Mouse (Mus musculus) layer of hippocampus, postnatal 14 days (tissue): ENCODE measurements around the gene Babam2. TPM values are rescaled to one million over a fixed set of nuclear protein-coding genes. Genes with fewer than 3 reads are reported as not detected.
"Not testable (repeated sequence)": the region's sequence is repeated elsewhere in the genome, so short reads cannot be mapped to it uniquely, and the experiment has no call there.

Source experiments
- DNase-seq, 2 experiments: peaks; one replicate each; pipeline ENCODE4 v3.0.0; 2021 to 2022; ENCODE audit warnings: low spot score in 2 of 2, mixed read lengths in 1 of 2
- total RNA-seq, 2 experiments: library from RNA; stranded (reverse); gene quantifications; 2 replicates each; pipeline ENCODE4 v1.2.3; 2021

Gene Babam2
- total RNA-seq, 2 experiments from 2014 or later, result 39.9 to 41.3 TPM

- DNase-seq, result no peak
Measured at GRCm38 (mm10) chr5:31931127-31931625, 233.7 kb downstream of the Babam2 start.

GRCm38 (mm10) chr5:31931637-31932036 lies 234.2 kb downstream of the Babam2 start:
- no peak for DNase-seq

- no peak for DNase-seq
Measured at GRCm38 (mm10) chr5:31933296-31933695, 235.8 kb downstream of the Babam2 start.

- no peak for DNase-seq
Measured at GRCm38 (mm10) chr5:31934397-31934796, 236.9 kb downstream of the Babam2 start.

GRCm38 (mm10) chr5:31935936-31936335 lies 238.5 kb downstream of the Babam2 start:
- DNase-seq, result no peak

- DNase-seq, result no peak
Measured at GRCm38 (mm10) chr5:31936523-31936922, 239.0 kb downstream of the Babam2 start.

GRCm38 (mm10) chr5:31940876-31941275 lies 243.4 kb downstream of the Babam2 start:
- DNase-seq, result no peak

GRCm38 (mm10) chr5:31947185-31947584 lies 249.7 kb downstream of the Babam2 start:
- DNase-seq, result no peak

- DNase-seq, result peak in 1 of 2 experiments; percentile 39
Measured at GRCm38 (mm10) chr5:31949389-31949788, 251.9 kb downstream of the Babam2 start.

GRCm38 (mm10) chr5:31950532-31950931 lies 253.0 kb downstream of the Babam2 start:
- no peak for DNase-seq

- DNase-seq, result no peak
Measured at GRCm38 (mm10) chr5:31955184-31955583, 257.7 kb downstream of the Babam2 start.

- no peak for DNase-seq
Measured at GRCm38 (mm10) chr5:31956336-31956735, 258.9 kb downstream of the Babam2 start.

- no peak for DNase-seq
Measured at GRCm38 (mm10) chr5:31959886-31960285, 262.4 kb downstream of the Babam2 start.

- no peak for DNase-seq
Measured at GRCm38 (mm10) chr5:31961423-31961822, 263.9 kb downstream of the Babam2 start.

- DNase-seq, result no peak
Measured at GRCm38 (mm10) chr5:31962346-31962745, 264.9 kb downstream of the Babam2 start.

GRCm38 (mm10) chr5:31963352-31963751 lies 265.9 kb downstream of the Babam2 start:
- DNase-seq, result no peak

GRCm38 (mm10) chr5:31963851-31964250 lies 266.4 kb downstream of the Babam2 start:
- DNase-seq, result no peak

- DNase-seq, result no peak
Measured at GRCm38 (mm10) chr5:31966741-31967140, 269.3 kb downstream of the Babam2 start.

- no peak for DNase-seq
Measured at GRCm38 (mm10) chr5:31967526-31967925, 270.0 kb downstream of the Babam2 start.

- DNase-seq, result no peak
Measured at GRCm38 (mm10) chr5:31968046-31968506, 270.6 kb downstream of the Babam2 start.

- not testable (repeated sequence) for DNase-seq
Measured at GRCm38 (mm10) chr5:31972416-31972815, 274.9 kb downstream of the Babam2 start.

- DNase-seq, result no peak
Measured at GRCm38 (mm10) chr5:31974614-31975168, 277.2 kb downstream of the Babam2 start.

- no peak for DNase-seq
Measured at GRCm38 (mm10) chr5:31982061-31982460, 284.6 kb downstream of the Babam2 start.
